ENCODE assay signal across 23 mouse cellular contexts in genomic region chr19:3611730-3612129, GRCm38 (mm10). TPM values are rescaled to one million over a fixed set of nuclear protein-coding genes. Genes with fewer than 3 reads are reported as not detected.
DNase-seq lines count a peak whose midpoint lies in the region; TF ChIP-seq lines count a peak whose summit lies in the region.
"Had no signal": no experiment of that assay in that cellular context is flagged by ENCODE, and none has a peak within 500 bp of the region (broad histone marks: within the 10 kb centered on the region; RNA-seq: fewer than 3 reads in every experiment).

No protein-coding gene starts in this region.

- TF ChIP-seq CTCF in small intestine, adult 2 months (IDR thresholded peaks at IDR 0.05; ENCODE audit: extremely low read depth, insufficient read length, insufficient replicate concordance, low read depth, low read length) = no peak

- no peaks in the 10 kb centered on the region for H3K27me3 ChIP-seq in small intestine, adult 2 months (ENCODE audit: control insufficient read depth, insufficient read depth, low read length)
- H3K27me3 ChIP-seq: heart, embryonic 15.5 days; neural tube, embryonic 15.5 days; Patski had no signal

- DNase-seq in heart, postnatal 4 days = peak; percentile 20
- no peak for DNase-seq in heart, adult 18-20 months
- DNase-seq in urinary bladder, adult 2 months (ENCODE audit: low spot score) = peak; percentile 15
- DNase-seq in urinary bladder, postnatal 4 days (ENCODE audit: low spot score in 2 of 2) = no peak
- DNase-seq in lung, postnatal 10 days = peak; percentile 57
- no peak for DNase-seq in gastrocnemius, postnatal 25 days
- no peak for DNase-seq in layer of hippocampus, postnatal 36 days
- DNase-seq: adrenal gland, postnatal 36 days; cerebellum, adult 11 months; cerebellum, adult 9-11 months; forebrain, postnatal 0 days; gastrocnemius, postnatal 36 days; kidney, adult 11 months; layer of hippocampus, adult 9-11 months; right cerebral cortex, adult 18-20 months; right cerebral cortex, postnatal 4 days; thymus, postnatal 25 days had no signal

- no peak overlapping the region for H3K4me3 ChIP-seq in small intestine, adult 2 months (ENCODE audit: low read depth, low read length)
- H3K4me3 ChIP-seq: heart, embryonic 15.5 days; left cerebral cortex, adult 2 months; neural tube, embryonic 15.5 days had no signal

- peaks cover 23% of the 10 kb centered on the region for H3K4me1 ChIP-seq in small intestine, adult 2 months (ENCODE audit: control insufficient read depth, insufficient read depth, insufficient read length, low read length)
- H3K4me1 ChIP-seq: neural tube, embryonic 15.5 days had no signal

- peak overlapping the region; percentile 51 for H3K27ac ChIP-seq in small intestine, adult 2 months (ENCODE audit: insufficient read depth, low read depth, low read length)
- H3K27ac ChIP-seq: left cerebral cortex, adult 2 months; neural tube, embryonic 15.5 days had no signal

- WGBS in small intestine, adult 2 months = 58% methylated on average over 8 of the region's 8 CpGs

- peaks cover 52% of the 10 kb centered on the region for H3K36me3 ChIP-seq in small intestine, adult 2 months (ENCODE audit: control insufficient read depth, insufficient read depth, low read length)
- H3K36me3 ChIP-seq: G1E had no signal

- no peak for TF ChIP-seq POLR2A in small intestine, adult 2 months (IDR thresholded peaks at IDR 0.05; ENCODE audit: low read depth, low read length)

RNA-seq across cellular contexts. Expression of gene Ppp6r3, which starts 36.2 kb away (rescaled TPM):
- total RNA-seq in heart, postnatal 4 days (2021) = 100 to 1,000 TPM; 108 TPM
- 10 to 100 TPM; 69.6 to 70.7 TPM for total RNA-seq in heart, adult 18-20 months (2021)
- 46.7 and 53.7 TPM in 2 replicates for polyA plus RNA-seq in urinary bladder, adult 2 months (2012; rRNA removed)
- 25.5 and 67.9 TPM in 2 replicates for polyA plus RNA-seq in small intestine, adult 2 months (2012; rRNA removed)
- total RNA-seq in gastrocnemius, postnatal 25 days (2021) = 10 to 100 TPM; 47.0 to 50.9 TPM
- 10 to 100 TPM; 82.0 to 89.2 TPM for total RNA-seq in layer of hippocampus, postnatal 36 days (2021)

Comparison
In these comparisons a context has a peak if more than half of its experiments do, and no peak if none do; other contexts are left out.
1. DNase-seq: peak in heart, postnatal 4 days (single experiment), urinary bladder, adult 2 months (single experiment) and lung, postnatal 10 days (single experiment); none in heart, adult 18-20 months (0 of 2), urinary bladder, postnatal 4 days (0 of 2), gastrocnemius, postnatal 25 days (single experiment) and layer of hippocampus, postnatal 36 days (0 of 2).